Comparison of ENCODE assay signal across 13 mouse cellular contexts in the genomic region with DNA sequence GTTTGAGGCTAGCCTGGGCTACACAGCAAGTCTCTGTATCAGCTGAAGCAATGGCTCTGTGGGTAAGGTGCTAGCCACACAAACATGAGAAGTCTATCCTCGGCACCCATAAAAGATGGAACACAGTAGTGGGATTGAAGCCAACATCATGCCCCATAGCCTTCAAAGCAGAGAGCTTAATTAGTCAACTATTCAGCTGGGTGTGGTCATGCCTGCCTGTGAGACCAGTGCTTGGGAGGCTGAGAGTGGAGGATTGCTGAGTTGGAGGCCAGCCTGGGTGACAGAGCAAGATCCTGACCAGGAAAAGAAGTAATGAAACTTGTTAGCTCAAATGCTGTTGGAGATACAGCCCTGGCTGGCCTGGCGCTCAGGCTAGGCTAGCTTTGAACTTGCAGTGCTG. TPM values are rescaled to one million over a fixed set of nuclear protein-coding genes. Genes with fewer than 3 reads are reported as not detected.
DNase-seq lines count a peak whose midpoint lies in the region; ATAC-seq and TF ChIP-seq lines count a peak whose summit lies in the region.
"Had no signal": no experiment of that assay in that cellular context is flagged by ENCODE, and none has a peak within 500 bp of the region (broad histone marks: within the 10 kb centered on the region; RNA-seq: fewer than 3 reads in every experiment).

No protein-coding gene starts in this region.

- no peak overlapping the region for H3ac ChIP-seq in myocyte (ENCODE audit: control insufficient read depth, insufficient read length)

- no peaks in the 10 kb centered on the region for H3K27me3 ChIP-seq in intestine, embryonic 15.5 days (replicated peaks)
- H3K27me3 ChIP-seq in myocyte (ENCODE audit: control insufficient read depth, insufficient read depth, insufficient read length), result peaks cover 6% of the 10 kb centered on the region
- H3K27me3 ChIP-seq: lung, embryonic 15.5 days; neural tube, embryonic 13.5 days had no signal

- H3K4me3 ChIP-seq in intestine, embryonic 15.5 days (replicated peaks), result 0 out of 2 replicates have a peak overlapping the region, but pooled peaks have one; percentile 65
- H3K4me3 ChIP-seq in myocyte, result peak overlapping the region; percentile 79

- H3K4me2 ChIP-seq in intestine, embryonic 15.5 days (replicated peaks), result peak overlapping the region; percentile 63
- peak overlapping the region; percentile 87 for H3K4me2 ChIP-seq in myocyte (ENCODE audit: low read depth)

- no peaks in the 10 kb centered on the region for H3K9me3 ChIP-seq in intestine, embryonic 15.5 days
- H3K9me3 ChIP-seq: lung, embryonic 15.5 days; neural tube, embryonic 13.5 days had no signal

- H3K79me2 ChIP-seq in myocyte (ENCODE audit: control insufficient read depth, insufficient read depth), result no peaks in the 10 kb centered on the region

- TF ChIP-seq POLR2A in myocyte (IDR thresholded peaks at IDR 0.05; ENCODE audit: insufficient read length, low read depth), result no peak

- WGBS in intestine, embryonic 15.5 days, result 81% methylated on average over 2 of the region's 2 CpGs

- H3K27ac ChIP-seq in intestine, embryonic 15.5 days, result peak overlapping the region; percentile 87

- peak; percentile 60 for DNase-seq in kidney, adult 11 months
- no peak for DNase-seq in kidney, postnatal 14 days
- DNase-seq in kidney, postnatal 36 days, result peak; percentile 51 to 59
- DNase-seq in cerebellum, adult 11 months, result no peak
- no peak for DNase-seq in spleen, postnatal 14 days (ENCODE audit: low spot score in 2 of 2)
- DNase-seq in right cerebral cortex, postnatal 14 days, result no peak
- DNase-seq: cerebellum, postnatal 36 days; gastrocnemius, postnatal 10 days; midbrain, embryonic 14.5 days had no signal

- no peaks in the 10 kb centered on the region for H3K36me3 ChIP-seq in intestine, embryonic 15.5 days
- peaks cover 10% of the 10 kb centered on the region for H3K36me3 ChIP-seq in myocyte (ENCODE audit: control insufficient read depth, insufficient read depth)
- H3K36me3 ChIP-seq: lung, embryonic 15.5 days; neural tube, embryonic 13.5 days had no signal

- ATAC-seq in intestine, embryonic 15.5 days, result 0 out of 2 replicates have a peak, but pooled peaks have one; percentile 16

- H3K9ac ChIP-seq in intestine, embryonic 15.5 days, result no peak overlapping the region

- H3K4me1 ChIP-seq in intestine, embryonic 15.5 days (replicated peaks), result peaks cover 8% of the 10 kb centered on the region; the same call in 1 of the 2 replicates

TF ChIP-seq in myocyte, 11 proteins besides CTCF, POLR2A, EP300 and RAD21:
- TF ChIP-seq E2F4 (IDR thresholded peaks at IDR 0.05; ENCODE audit: insufficient read depth), result no peak
- no peak for TF ChIP-seq TCF3 (IDR thresholded peaks at IDR 0.05; ENCODE audit: insufficient read length, low read depth)
- no peak for TF ChIP-seq REST (IDR thresholded peaks at IDR 0.05; ENCODE audit: insufficient read depth, insufficient read length)
- no peak for TF ChIP-seq TCF12 (IDR thresholded peaks at IDR 0.05; ENCODE audit: insufficient read depth, poor library complexity, severe bottlenecking)
- TF ChIP-seq CEBPB (IDR thresholded peaks at IDR 0.05; ENCODE audit: insufficient read depth, poor library complexity, severe bottlenecking), result no peak
- no peak for TF ChIP-seq MAX (IDR thresholded peaks at IDR 0.05; ENCODE audit: low read depth)
- no peak for TF ChIP-seq MYOD1 (IDR thresholded peaks at IDR 0.05; ENCODE audit: control insufficient read depth in 1 of 3, insufficient read length in 2 of 3, low read depth in 2 of 3)
- no peak for TF ChIP-seq POLR2AphosphoS2 (IDR thresholded peaks at IDR 0.05; ENCODE audit: insufficient read length, low read depth)
- no peak for TF ChIP-seq USF1 (IDR thresholded peaks at IDR 0.05; ENCODE audit: low read depth)
- TF ChIP-seq MYOG (IDR thresholded peaks at IDR 0.05; ENCODE audit: control insufficient read depth in 1 of 3, insufficient read depth in 1 of 3, insufficient read length in 2 of 3, low read depth in 2 of 3), result no peak
- no peak for TF ChIP-seq SRF (IDR thresholded peaks at IDR 0.05; ENCODE audit: control insufficient read depth, insufficient read length, low read depth)

RNA-seq across cellular contexts. Expression of a gene that starts 1.7 kb away (rescaled TPM):
- 89.4 and 100 TPM in 2 replicates for polyA plus RNA-seq in intestine, embryonic 15.5 days (2015; fragmentation: Nextera tagmentation; extraction: Ambion mirVana)
- polyA plus RNA-seq in myocyte (2012; fragmentation: generic; extraction: Trizol), result 55.3 TPM

RNA-seq across cellular contexts. Expression of a gene that starts 20.1 kb away (rescaled TPM):
- 0.72 and 1.2 TPM in 2 replicates for polyA plus RNA-seq in intestine, embryonic 15.5 days (2015; fragmentation: Nextera tagmentation; extraction: Ambion mirVana)
- 12.2 TPM for polyA plus RNA-seq in myocyte (2012; fragmentation: generic; extraction: Trizol)

Comparison
In these comparisons a context has a peak if more than half of its experiments do, and no peak if none do; other contexts are left out.
1. DNase-seq: peak in kidney, adult 11 months (single experiment) and kidney, postnatal 36 days (2 of 2); none in kidney, postnatal 14 days (single experiment), cerebellum, adult 11 months (single experiment), spleen, postnatal 14 days (0 of 2) and right cerebral cortex, postnatal 14 days (single experiment).